Mouse (Mus musculus) neural tube, embryonic 13.5 days (tissue): ENCODE measurements at regions not wholly inside any gene's neighbourhood (a gene's known extent, or its start where the extent isn't known, plus 50 kb on each side); places are given as distances from the start of the nearest gene placed in this dataset.
A peak's percentile ranks its signal among the peaks of the same experiment; 100 is the strongest.
"Not testable (repeated sequence)": the region's sequence is repeated elsewhere in the genome, so short reads cannot be mapped to it uniquely, and the experiment has no call there.

Experiments used
- ATAC-seq: fragments of 200-750 bp; cut with Nextera tagmentation; 2 replicates; pipeline ENCODE4 v1.8.0; 2017; ENCODE audit warnings: low read depth, mild to moderate bottlenecking, moderate TSS enrichment, moderate library complexity
- H3K27ac ChIP-seq: fragments of 300-500 bp; sonication (generic); replicated peaks from 2 replicates; pipeline ENCODE4 v1.5.1; 2015; ENCODE audit warnings: moderate library complexity, mild to moderate bottlenecking, inconsistent platforms
- H3K27me3 ChIP-seq: fragments of 300-500 bp; sonication (generic); 2 replicates; pipeline ENCODE4 v1.6.1; 2015; ENCODE audit warnings: mild to moderate bottlenecking, inconsistent platforms
- H3K36me3 ChIP-seq: fragments of 300-500 bp; sonication (generic); 2 replicates; pipeline ENCODE4 v1.6.1; 2015; ENCODE audit warnings: mild to moderate bottlenecking, inconsistent platforms
- H3K4me1 ChIP-seq: fragments of 300-500 bp; sonication (generic); replicated peaks from 2 replicates; pipeline ENCODE4 v1.6.1; 2015; ENCODE audit warnings: inconsistent platforms
- H3K4me2 ChIP-seq: fragments of 300-500 bp; sonication (generic); 2 replicates; pipeline ENCODE4 v1.6.1; 2015; ENCODE audit warnings: inconsistent platforms, mild to moderate bottlenecking, moderate library complexity
- H3K4me3 ChIP-seq: fragments of 300-500 bp; sonication (generic); 2 replicates; pipeline ENCODE4 v1.5.1; 2015; ENCODE audit warnings: mild to moderate bottlenecking, inconsistent platforms
- H3K9ac ChIP-seq: fragments of 300-500 bp; sonication (generic); 2 replicates; pipeline ENCODE4 v1.6.1; 2015; ENCODE audit warnings: moderate library complexity, mild to moderate bottlenecking, inconsistent platforms
- H3K9me3 ChIP-seq: fragments of 300-500 bp; sonication (generic); 2 replicates; pipeline ENCODE4 v1.6.1; 2016; ENCODE audit warnings: inconsistent platforms
- WGBS: fragments of 180-500 bp; shearing (Covaris S2); methylation state at CpG from one replicate; pipeline ENCODE4 v1.1.7; 2015; 5-methylcytosine and 5-hydroxymethylcytosine counted together

- Histone ChIP-seq H3K4me3 (no peak overlapping the region), H3K4me2 (no peak overlapping the region), H3K36me3 (no peaks in the 10 kb centered on the region), H3K4me1 (no peaks in the 10 kb centered on the region), H3K27me3 (no peaks in the 10 kb centered on the region), H3K9me3 (no peaks in the 10 kb centered on the region), H3K9ac (no peak overlapping the region), H3K27ac (no peak overlapping the region)
- 79% methylated on average over 1 of the region's 1 CpGs for WGBS
- no peak for ATAC-seq
Measured at GRCm38 (mm10) chr16:69937514-69938194, 74.1 kb upstream of the Speer2 start.

- Histone ChIP-seq H3K9ac (no peak overlapping the region), H3K36me3 (no peaks in the 10 kb centered on the region), H3K9me3 (no peaks in the 10 kb centered on the region), H3K4me3 (no peak overlapping the region), H3K4me1 (no peaks in the 10 kb centered on the region), H3K4me2 (no peak overlapping the region), H3K27ac (no peak overlapping the region), H3K27me3 (no peaks in the 10 kb centered on the region)
- no peak for ATAC-seq
- 71% methylated on average over 1 of the region's 1 CpGs for WGBS
Measured at GRCm38 (mm10) chr16:69943635-69944034, 80.1 kb upstream of the Speer2 start.

- Histone ChIP-seq H3K27me3 (no peaks in the 10 kb centered on the region), H3K4me1 (no peaks in the 10 kb centered on the region), H3K9ac (no peak overlapping the region), H3K27ac (no peak overlapping the region), H3K36me3 (no peaks in the 10 kb centered on the region), H3K4me3 (no peak overlapping the region), H3K4me2 (no peak overlapping the region), H3K9me3 (no peaks in the 10 kb centered on the region)
- WGBS: 85% methylated on average over 10 of the region's 10 CpGs
- ATAC-seq: no peak
Measured at GRCm38 (mm10) chr16:69948783-69949182, 85.2 kb upstream of the Speer2 start.

DNA sequence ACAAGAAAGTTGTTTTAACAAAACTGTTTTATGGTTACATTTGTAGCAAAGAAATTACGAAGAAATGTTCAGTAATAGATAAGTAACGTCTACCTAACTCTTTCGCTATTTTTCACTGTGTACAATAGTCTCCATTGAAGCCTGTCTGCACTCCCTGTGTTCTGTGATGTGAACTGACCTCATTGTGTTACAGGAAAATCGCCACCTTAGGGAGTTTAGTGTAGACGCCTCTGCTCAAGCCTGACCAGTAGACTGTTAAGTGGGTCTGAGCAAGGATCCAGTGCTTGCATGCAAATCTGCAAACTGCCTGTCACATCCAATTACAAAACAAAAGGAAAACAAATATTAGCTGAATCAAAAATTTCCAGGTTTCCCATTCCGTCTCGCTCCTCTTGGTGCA, 85.8 kb upstream of the Speer2 start:
- H3K9me3 ChIP-seq: no peaks in the 10 kb centered on the region
- no peak overlapping the region for H3K4me3 ChIP-seq
- H3K36me3 ChIP-seq: no peaks in the 10 kb centered on the region
- H3K9ac ChIP-seq: no peak overlapping the region
- H3K4me1 ChIP-seq: no peaks in the 10 kb centered on the region
- ATAC-seq: no peak
- 90% methylated on average over 7 of the region's 7 CpGs for WGBS
- no peaks in the 10 kb centered on the region for H3K27me3 ChIP-seq
- no peak overlapping the region for H3K27ac ChIP-seq
- H3K4me2 ChIP-seq: no peak overlapping the region

- WGBS: 44% methylated on average over 2 of the region's 2 CpGs
- H3K4me2 ChIP-seq: no peak overlapping the region
- H3K4me3 ChIP-seq: no peak overlapping the region
- H3K27me3 ChIP-seq: no peaks in the 10 kb centered on the region
- H3K9me3 ChIP-seq: no peaks in the 10 kb centered on the region
- ATAC-seq: no peak
- no peaks in the 10 kb centered on the region for H3K4me1 ChIP-seq
- H3K27ac ChIP-seq: no peak overlapping the region
- no peaks in the 10 kb centered on the region for H3K36me3 ChIP-seq
- H3K9ac ChIP-seq: no peak overlapping the region
Measured at GRCm38 (mm10) chr16:69951581-69951980, 88.0 kb upstream of the Speer2 start.

- ATAC-seq, H3K4me1 ChIP-seq, H3K27ac ChIP-seq, H3K4me3 ChIP-seq, H3K36me3 ChIP-seq, H3K9ac ChIP-seq, H3K9me3 ChIP-seq, H3K27me3 ChIP-seq, H3K4me2 ChIP-seq: not testable (repeated sequence)
- WGBS: 91% methylated on average over 7 of the region's 7 CpGs
Measured at GRCm38 (mm10) chr16:69966561-69966960, 103.0 kb upstream of the Speer2 start.

DNA sequence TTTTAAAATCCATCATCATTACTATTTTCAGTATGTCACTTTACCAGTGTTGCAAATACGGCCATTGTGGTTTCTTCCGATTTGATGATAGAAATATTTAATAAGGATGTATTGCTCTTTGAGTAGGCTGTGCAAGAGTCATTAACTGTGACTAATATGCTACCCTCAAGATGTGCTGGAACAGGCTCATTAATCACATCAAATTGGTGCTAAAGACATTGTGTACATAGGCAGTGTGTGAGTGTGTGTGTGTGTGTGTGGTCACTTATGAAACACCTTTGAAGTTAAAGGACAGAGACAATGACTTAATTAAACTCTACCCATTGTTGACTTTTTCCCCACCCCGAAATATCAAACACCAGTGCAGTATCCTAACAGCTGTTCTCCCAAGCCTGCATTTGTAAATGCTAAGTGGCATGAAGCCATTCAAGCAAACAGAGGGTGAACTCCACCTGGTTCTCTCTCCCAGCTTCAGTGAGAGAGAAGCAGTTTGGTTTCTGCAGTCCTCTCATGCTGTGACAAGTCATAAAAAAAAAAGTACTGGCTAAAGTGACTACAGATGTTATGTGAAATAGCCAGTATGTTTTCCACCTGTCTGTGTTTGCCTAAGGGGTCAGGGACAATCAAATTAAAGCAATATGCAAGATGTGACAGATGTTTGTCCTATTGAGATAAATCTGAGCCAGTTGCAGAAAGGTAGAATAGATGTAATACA, 116.4 kb upstream of the Speer2 start:
- H3K36me3 ChIP-seq: no peaks in the 10 kb centered on the region
- H3K4me3 ChIP-seq: no peak overlapping the region
- ATAC-seq: peak; percentile 53
- H3K9me3 ChIP-seq: no peaks in the 10 kb centered on the region
- no peak overlapping the region for H3K4me2 ChIP-seq
- H3K27ac ChIP-seq: no peak overlapping the region
- H3K4me1 ChIP-seq: peaks cover 11% of the 10 kb centered on the region
- 32% methylated on average over 3 of the region's 3 CpGs for WGBS
- no peak overlapping the region for H3K9ac ChIP-seq
- no peaks in the 10 kb centered on the region for H3K27me3 ChIP-seq

DNA sequence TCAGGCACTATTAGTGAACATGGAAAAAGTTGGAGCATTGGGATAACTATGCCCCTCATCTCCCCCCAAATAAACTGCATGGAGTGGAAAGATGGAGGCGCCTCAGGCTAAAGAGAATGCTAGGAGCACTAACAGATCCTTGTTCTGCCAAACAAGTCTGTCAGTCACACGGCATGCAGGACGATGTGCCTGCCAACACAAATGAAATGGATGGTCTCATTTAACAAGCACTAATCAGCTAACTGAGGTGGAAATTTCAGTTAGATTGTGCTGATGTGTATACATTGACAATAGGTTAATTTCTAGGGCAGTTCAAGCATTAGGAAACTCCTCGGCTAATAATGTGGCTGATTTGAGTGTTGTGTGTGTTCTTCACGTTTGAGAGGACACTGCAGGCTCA, 120.8 kb upstream of the Speer2 start:
- Histone ChIP-seq H3K4me3 (no peak overlapping the region), H3K4me2 (no peak overlapping the region), H3K9ac (no peak overlapping the region), H3K9me3 (no peaks in the 10 kb centered on the region), H3K4me1 (peaks cover 11% of the 10 kb centered on the region), H3K36me3 (no peaks in the 10 kb centered on the region), H3K27ac (no peak overlapping the region), H3K27me3 (no peaks in the 10 kb centered on the region)
- WGBS: 55% methylated on average over 5 of the region's 5 CpGs
- no peak for ATAC-seq

DNA sequence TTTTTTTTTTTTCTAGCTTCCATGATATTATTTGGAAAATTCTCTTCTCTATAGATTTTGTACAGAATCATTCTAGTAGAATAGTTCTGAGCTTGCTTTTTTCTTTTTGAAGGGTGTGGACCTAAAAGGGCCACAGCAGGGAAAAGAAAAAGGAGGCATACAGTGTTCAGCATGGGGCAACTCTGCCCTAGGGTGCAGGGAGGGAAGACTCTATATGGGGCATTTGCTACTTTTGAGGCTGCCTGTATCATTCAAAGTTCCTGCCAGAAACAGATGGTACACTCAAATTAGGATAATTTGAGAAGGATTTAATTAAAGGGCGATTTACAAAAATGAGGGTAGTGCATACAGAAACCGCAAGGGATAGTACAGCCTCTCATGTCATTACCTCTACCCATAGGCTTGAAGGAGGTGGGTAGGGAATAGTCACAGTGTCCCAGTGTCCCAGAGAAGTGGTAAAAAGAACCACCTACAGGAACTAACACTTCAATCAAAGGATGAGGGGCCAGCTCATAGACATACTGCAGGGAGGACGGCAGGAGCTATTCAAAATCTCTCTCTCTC, 128.4 kb upstream of the Speer2 start:
- Histone ChIP-seq H3K36me3 (no peaks in the 10 kb centered on the region), H3K4me1 (no peaks in the 10 kb centered on the region), H3K4me3 (no peak overlapping the region), H3K4me2 (no peak overlapping the region), H3K27ac (no peak overlapping the region), H3K9ac (no peak overlapping the region), H3K9me3 (no peaks in the 10 kb centered on the region), H3K27me3 (no peaks in the 10 kb centered on the region)
- ATAC-seq: peak; percentile 43; the same call in 1 of the 2 replicates
- 48% methylated on average over 3 of the region's 3 CpGs for WGBS

DNA sequence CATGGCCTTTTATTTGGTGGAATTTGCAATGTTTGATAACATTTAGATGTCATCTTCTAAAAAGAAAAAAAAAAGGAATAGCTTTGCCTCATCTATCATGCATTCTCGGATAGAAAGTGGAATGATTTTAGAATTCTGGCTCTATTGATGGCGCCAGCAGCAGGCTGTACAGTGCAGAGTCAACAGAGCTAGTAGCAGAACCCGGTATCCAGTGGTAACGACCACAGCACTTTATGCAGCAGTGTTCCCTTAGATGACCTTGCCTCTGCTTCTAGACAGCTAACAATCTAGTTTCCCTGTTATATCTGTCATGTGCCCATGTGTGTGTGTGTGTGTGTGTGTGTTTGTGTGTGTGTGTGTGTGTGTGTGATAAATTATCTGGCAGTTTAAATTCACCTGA, 129.2 kb upstream of the Speer2 start:
- H3K4me1 ChIP-seq: no peaks in the 10 kb centered on the region
- H3K27me3 ChIP-seq: no peaks in the 10 kb centered on the region
- no peak overlapping the region for H3K4me2 ChIP-seq
- H3K36me3 ChIP-seq: no peaks in the 10 kb centered on the region
- H3K9ac ChIP-seq: no peak overlapping the region
- no peak overlapping the region for H3K27ac ChIP-seq
- WGBS: 80% methylated on average over 4 of the region's 4 CpGs
- ATAC-seq: no peak
- no peaks in the 10 kb centered on the region for H3K9me3 ChIP-seq
- no peak overlapping the region for H3K4me3 ChIP-seq

- Histone ChIP-seq H3K4me1 (no peaks in the 10 kb centered on the region), H3K27me3 (no peaks in the 10 kb centered on the region), H3K27ac (no peak overlapping the region), H3K4me3 (no peak overlapping the region), H3K4me2 (no peak overlapping the region), H3K9me3 (no peaks in the 10 kb centered on the region), H3K36me3 (no peaks in the 10 kb centered on the region), H3K9ac (no peak overlapping the region)
- ATAC-seq: no peak
- 89% methylated on average over 2 of the region's 2 CpGs for WGBS
Measured at GRCm38 (mm10) chr16:70006863-70007262, 143.3 kb upstream of the Speer2 start.

DNA sequence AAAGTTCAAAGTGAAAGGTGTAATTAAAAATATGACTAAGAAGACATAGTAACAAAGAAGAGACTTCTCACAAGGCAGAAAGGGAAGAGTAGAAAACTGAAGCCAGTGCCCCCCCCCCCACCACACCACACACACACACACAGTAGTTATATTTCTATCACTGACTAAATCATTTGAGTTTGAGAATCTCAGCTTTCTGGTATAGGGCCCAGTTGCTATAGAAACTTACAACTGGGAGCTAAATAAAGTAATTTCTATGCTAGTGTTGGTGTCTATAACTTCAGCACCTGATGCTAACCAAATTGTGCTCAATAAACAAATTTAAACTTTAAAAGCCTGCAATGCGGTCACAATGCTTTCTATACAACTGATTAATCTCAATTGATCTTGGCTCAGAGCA, 153.4 kb upstream of the Speer2 start:
- no peak overlapping the region for H3K4me3 ChIP-seq
- H3K27me3 ChIP-seq: no peaks in the 10 kb centered on the region
- H3K36me3 ChIP-seq: no peaks in the 10 kb centered on the region
- no peak overlapping the region for H3K9ac ChIP-seq
- H3K4me1 ChIP-seq: no peaks in the 10 kb centered on the region
- 93% methylated on average over 1 of the region's 1 CpGs for WGBS
- no peak overlapping the region for H3K4me2 ChIP-seq
- no peak overlapping the region for H3K27ac ChIP-seq
- ATAC-seq: no peak
- no peaks in the 10 kb centered on the region for H3K9me3 ChIP-seq
